In genomic region chr1:44576610-44577009, GRCm38 (mm10) we compare ENCODE assay signal across 12 mouse cellular contexts. TPM values are rescaled to one million over a fixed set of nuclear protein-coding genes. Genes with fewer than 3 reads are reported as not detected.
"Had no signal": no experiment of that assay in that cellular context is flagged by ENCODE, and none has a peak within 500 bp of the region (broad histone marks: within the 10 kb centered on the region; RNA-seq: fewer than 3 reads in every experiment).

No protein-coding gene starts in this region.

- H3K9me3 ChIP-seq: limb, embryonic 15.5 days; liver, embryonic 13.5 days; midbrain, embryonic 13.5 days had no signal

- DNase-seq: layer of hippocampus, adult 9-11 months; layer of hippocampus, postnatal 36 days; liver, embryonic 13.5 days; lung, adult 2 months; right cerebral cortex, adult 18-20 months; right cerebral cortex, postnatal 25 days; thymus, postnatal 36 days had no signal

- ATAC-seq: inflammation-experienced regulatory T-cells, adult 6 months; midbrain, embryonic 13.5 days had no signal

- H3K4me2 ChIP-seq: limb, embryonic 15.5 days; liver, embryonic 13.5 days; midbrain, embryonic 13.5 days; neural tube, embryonic 15.5 days had no signal

- H3K27ac ChIP-seq: limb, embryonic 15.5 days; liver, embryonic 13.5 days; midbrain, embryonic 13.5 days; neural tube, embryonic 15.5 days had no signal

- H3K9ac ChIP-seq: limb, embryonic 15.5 days; liver, embryonic 13.5 days; midbrain, embryonic 13.5 days; neural tube, embryonic 15.5 days had no signal

- H3K4me3 ChIP-seq: limb, embryonic 15.5 days; liver, embryonic 13.5 days; midbrain, embryonic 13.5 days; myocyte; neural tube, embryonic 15.5 days had no signal

- H3K36me3 ChIP-seq: limb, embryonic 15.5 days; liver, embryonic 13.5 days; midbrain, embryonic 13.5 days; neural tube, embryonic 15.5 days had no signal

- H3K4me1 ChIP-seq: limb, embryonic 15.5 days; liver, embryonic 13.5 days; midbrain, embryonic 13.5 days; neural tube, embryonic 15.5 days had no signal

- H3K27me3 ChIP-seq: limb, embryonic 15.5 days; liver, embryonic 13.5 days; midbrain, embryonic 13.5 days; neural tube, embryonic 15.5 days had no signal

RNA-seq across cellular contexts. Expression of gene Gulp1, which starts 25.3 kb away (rescaled TPM):
- polyA plus RNA-seq: inflammation-experienced regulatory T-cells, adult 6 months had no signal
